Mouse (Mus musculus) hindbrain, postnatal 0 days (tissue): ENCODE measurements at regions not wholly inside any gene's neighbourhood (a gene's known extent, or its start where the extent isn't known, plus 50 kb on each side); places are given as distances from the start of the nearest gene placed in this dataset.

Source experiments
- ATAC-seq: fragments of 200-750 bp; cut with Nextera tagmentation; 2 replicates; pipeline ENCODE4 v1.8.0; 2017; ENCODE audit warnings: mild to moderate bottlenecking, moderate TSS enrichment, moderate library complexity
- DNase-seq: peaks from one replicate; pipeline ENCODE4 v3.0.0-alpha.2; 2015; ENCODE audit warnings: low spot score
- H3K27ac ChIP-seq: fragments of 300-500 bp; sonication (generic); 2 replicates; pipeline ENCODE4 v1.5.1; 2014; ENCODE audit warnings: mild to moderate bottlenecking
- H3K27me3 ChIP-seq: fragments of 300-500 bp; sonication (generic); 2 replicates; pipeline ENCODE4 v1.6.1; 2014; ENCODE audit warnings: low read length, mixed read lengths; ENCODE audit not compliant: insufficient read depth
- H3K36me3 ChIP-seq: fragments of 300-500 bp; sonication (generic); 2 replicates; pipeline ENCODE4 v1.6.1; 2014; ENCODE audit warnings: low read length, mixed read lengths; ENCODE audit not compliant: insufficient read depth
- H3K4me1 ChIP-seq: fragments of 300-500 bp; sonication (generic); 2 replicates; pipeline ENCODE4 v1.6.1; 2014; ENCODE audit warnings: antibody characterized with exemption, low read length, mixed read lengths; ENCODE audit not compliant: insufficient read depth
- H3K4me2 ChIP-seq: fragments of 300-500 bp; sonication (generic); 2 replicates; pipeline ENCODE4 v1.6.1; 2014; ENCODE audit warnings: low read depth, mild to moderate bottlenecking, low read length, moderate library complexity, mixed read lengths
- H3K4me3 ChIP-seq: fragments of 300-500 bp; sonication (generic); 2 replicates; pipeline ENCODE4 v1.5.1; 2014; ENCODE audit warnings: low read length
- H3K9ac ChIP-seq: fragments of 300-500 bp; sonication (generic); replicated peaks from 2 replicates; pipeline ENCODE4 v1.6.1; 2014; ENCODE audit warnings: mild to moderate bottlenecking, low read length, moderate library complexity, mixed read lengths
- H3K9me3 ChIP-seq: fragments of 300-500 bp; sonication (generic); 2 replicates; pipeline ENCODE4 v1.6.1; 2016; ENCODE audit warnings: low read length, mixed read lengths
- CTCF ChIP-seq: IDR thresholded peaks from 2 replicates; pipeline ENCODE4 v1.5.1; 2016; ENCODE audit warnings: antibody characterized with exemption, control low read depth, low read depth
- WGBS: fragments of 180-500 bp; shearing (Covaris S2); extraction: QIAGEN DNeasy Blood & Tissue Kit; methylation state at CpG from one replicate; pipeline ENCODE4 v1.1.7; 2014; 5-methylcytosine and 5-hydroxymethylcytosine counted together

- no peaks in the 10 kb centered on the region for H3K27me3 ChIP-seq
- no peak for DNase-seq
- no peaks in the 10 kb centered on the region for H3K9me3 ChIP-seq
- no peaks in the 10 kb centered on the region for H3K36me3 ChIP-seq
- no peak overlapping the region for H3K9ac ChIP-seq
- H3K4me2 ChIP-seq, result no peak overlapping the region
- H3K27ac ChIP-seq, result no peak overlapping the region
- H3K4me3 ChIP-seq, result no peak overlapping the region
- 85% methylated on average over 3 of the region's 3 CpGs for WGBS
- no peaks in the 10 kb centered on the region for H3K4me1 ChIP-seq
- no peak for ATAC-seq
- no peak for TF ChIP-seq CTCF
These were observed 72.1 kb upstream of the Dgkg start for GRCm38 (mm10) chr16:22729096-22729495.

GRCm38 (mm10) chr16:22725261-22725660 is 68.2 kb upstream of the Dgkg start:
- DNase-seq (no peak), ATAC-seq (no peak)
- H3K27ac ChIP-seq, result no peak overlapping the region
- H3K4me1 ChIP-seq, result no peaks in the 10 kb centered on the region
- no peak overlapping the region for H3K4me3 ChIP-seq
- H3K4me2 ChIP-seq, result no peak overlapping the region
- 90% methylated on average over 3 of the region's 3 CpGs for WGBS
- H3K36me3 ChIP-seq, result no peaks in the 10 kb centered on the region
- H3K27me3 ChIP-seq, result no peaks in the 10 kb centered on the region
- TF ChIP-seq CTCF, result no peak
- H3K9ac ChIP-seq, result no peak overlapping the region
- H3K9me3 ChIP-seq, result no peaks in the 10 kb centered on the region

- no peaks in the 10 kb centered on the region for H3K36me3 ChIP-seq
- H3K27ac ChIP-seq, result no peak overlapping the region
- no peak for TF ChIP-seq CTCF
- DNase-seq (no peak), ATAC-seq (no peak)
- no peaks in the 10 kb centered on the region for H3K27me3 ChIP-seq
- 94% methylated on average over 4 of the region's 4 CpGs for WGBS
- no peaks in the 10 kb centered on the region for H3K9me3 ChIP-seq
- no peak overlapping the region for H3K4me2 ChIP-seq
- H3K9ac ChIP-seq, result no peak overlapping the region
- no peaks in the 10 kb centered on the region for H3K4me1 ChIP-seq
- no peak overlapping the region for H3K4me3 ChIP-seq
These were observed 66.3 kb upstream of the Dgkg start for GRCm38 (mm10) chr16:22723333-22723732.

- Histone ChIP-seq H3K4me3 (no peak overlapping the region), H3K27ac (no peak overlapping the region), H3K4me1 (no peaks in the 10 kb centered on the region), H3K9me3 (no peaks in the 10 kb centered on the region), H3K9ac (no peak overlapping the region), H3K36me3 (no peaks in the 10 kb centered on the region), H3K27me3 (no peaks in the 10 kb centered on the region), H3K4me2 (no peak overlapping the region)
- no peak for TF ChIP-seq CTCF
- no peak for DNase-seq
- ATAC-seq, result no peak
- 56% methylated on average over 4 of the region's 4 CpGs for WGBS
These were observed 62.8 kb upstream of the Dgkg start for GRCm38 (mm10) chr16:22719791-22720190.

- TF ChIP-seq CTCF, result peak; percentile 61
- H3K27me3 ChIP-seq, result no peaks in the 10 kb centered on the region
- H3K9me3 ChIP-seq, result no peaks in the 10 kb centered on the region
- H3K27ac ChIP-seq, result no peak overlapping the region
- no peaks in the 10 kb centered on the region for H3K36me3 ChIP-seq
- H3K4me2 ChIP-seq, result no peak overlapping the region
- no peak for ATAC-seq
- no peak overlapping the region for H3K4me3 ChIP-seq
- no peak overlapping the region for H3K9ac ChIP-seq
- WGBS, result 58% methylated on average over 7 of the region's 7 CpGs
- peak; percentile 25 for DNase-seq
- H3K4me1 ChIP-seq, result no peaks in the 10 kb centered on the region
These were observed 62.3 kb upstream of the Dgkg start for GRCm38 (mm10) chr16:22719304-22719703.

- H3K36me3 ChIP-seq, result no peaks in the 10 kb centered on the region
- H3K4me1 ChIP-seq, result no peaks in the 10 kb centered on the region
- H3K4me3 ChIP-seq, result no peak overlapping the region
- no peaks in the 10 kb centered on the region for H3K27me3 ChIP-seq
- WGBS, result 64% methylated on average over 2 of the region's 2 CpGs
- no peak overlapping the region for H3K27ac ChIP-seq
- DNase-seq (no peak), ATAC-seq (no peak)
- 0 out of 2 replicates have a peak, but pooled peaks have one; percentile 4 for TF ChIP-seq CTCF
- H3K9ac ChIP-seq, result no peak overlapping the region
- no peaks in the 10 kb centered on the region for H3K9me3 ChIP-seq
- H3K4me2 ChIP-seq, result no peak overlapping the region
These were observed 60.4 kb upstream of the Dgkg start for GRCm38 (mm10) chr16:22717462-22717861.

- Histone ChIP-seq H3K9me3 (no peaks in the 10 kb centered on the region), H3K4me1 (no peaks in the 10 kb centered on the region), H3K4me3 (no peak overlapping the region), H3K4me2 (no peak overlapping the region), H3K36me3 (no peaks in the 10 kb centered on the region), H3K27ac (no peak overlapping the region), H3K9ac (no peak overlapping the region), H3K27me3 (no peaks in the 10 kb centered on the region)
- 93% methylated on average over 8 of the region's 8 CpGs for WGBS
- DNase-seq (no peak), ATAC-seq (no peak)
- no peak for TF ChIP-seq CTCF
These were observed 59.3 kb upstream of the Dgkg start for GRCm38 (mm10) chr16:22716306-22716830.
